Comparison of ENCODE assay signal across 10 mouse cellular contexts in the genomic region with DNA sequence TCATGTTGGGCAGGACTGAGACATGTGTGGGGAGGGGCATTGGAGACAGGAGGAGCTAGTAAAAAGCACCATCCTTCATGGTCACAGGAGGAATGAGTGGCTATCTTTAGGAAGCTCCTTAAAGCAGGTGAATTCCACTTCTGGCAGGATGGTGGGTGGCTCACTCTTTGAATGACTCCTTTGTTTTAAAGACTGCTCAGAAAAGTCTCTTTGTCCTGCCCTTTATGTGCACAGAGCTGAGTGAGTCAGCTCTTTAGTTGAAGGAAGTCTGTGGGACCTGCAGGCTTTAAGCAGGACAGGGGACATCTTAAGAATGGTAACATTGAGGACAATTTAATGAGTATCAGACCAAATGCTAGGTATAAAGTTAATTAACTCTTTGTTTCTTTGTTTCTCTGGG. TPM values are rescaled to one million over a fixed set of nuclear protein-coding genes. Genes with fewer than 3 reads are reported as not detected.
"Had no signal": no experiment of that assay in that cellular context is flagged by ENCODE, and none has a peak within 500 bp of the region (broad histone marks: within the 10 kb centered on the region; RNA-seq: fewer than 3 reads in every experiment).

No protein-coding gene starts in this region.

- DNase-seq: kidney, postnatal 36 days; layer of hippocampus, postnatal 36 days; liver; lung, adult 18-20 months; lung, postnatal 14 days; right cerebral cortex, adult 18-20 months; right cerebral cortex, postnatal 14 days; right cerebral cortex, postnatal 4 days; thymus, postnatal 36 days had no signal

RNA-seq across cellular contexts. Expression of a gene that starts 8.1 kb away (rescaled TPM):
- total RNA-seq: megakaryocyte, adult 5-6 weeks had no signal
